Comparison of ENCODE assay signal across 9 mouse cellular contexts in genomic region chr2:93071656-93072055, GRCm38 (mm10). TPM values are rescaled to one million over a fixed set of nuclear protein-coding genes. Genes with fewer than 3 reads are reported as not detected.
A peak's percentile ranks its signal among the peaks of the same experiment; 100 is the strongest.
DNase-seq lines count a peak whose midpoint lies in the region; ATAC-seq and TF ChIP-seq lines count a peak whose summit lies in the region.
"Had no signal": no experiment of that assay in that cellular context is flagged by ENCODE, and none has a peak within 500 bp of the region (broad histone marks: within the 10 kb centered on the region; RNA-seq: fewer than 3 reads in every experiment).

No protein-coding gene starts in this region.

- 0 out of 2 replicates have a peak, but pooled peaks have one; percentile 36 for ATAC-seq in frontal cortex, adult (ENCODE audit: low TSS enrichment)
- peak; percentile 42; the same call in 1 of the 2 replicates for ATAC-seq in midbrain, embryonic 16.5 days

- in situ Hi-C loops in ES-E14 (cut with MboI; ENCODE audit: low sequenced_read_pairs in 2 of 2, unreplicated experiment in 2 of 2) = loop anchor here in 1 of 2 experiments (25.0 kb wide), 1 partner anchor 159 kb away; the partner anchor contains the start of gene Syt13

- intact Hi-C loops in heart, postnatal 36 days (cut with DNase I) = loop anchor here (2.0 to 5.0 kb wide), 3 partner anchors 117 to 401 kb away; partner anchors contain the start of gene Tspan18
- intact Hi-C loops in left cerebral cortex, postnatal 25 days (cut with DNase I) = loop anchor here (5.0 kb wide), 1 partner anchor 346 kb away; no protein-coding TSS in a partner anchor

- no peak for DNase-seq in frontal cortex, postnatal 14 days (ENCODE audit: low spot score in 2 of 2)
- DNase-seq in ES-E14 (ENCODE audit: low read depth, low spot score) = peak; percentile 46
- DNase-seq in cerebellum, postnatal 25 days = peak; percentile 53 to 61
- peak; percentile 77 to 82 for DNase-seq in heart, postnatal 36 days
- DNase-seq in left cerebral cortex, postnatal 25 days (ENCODE audit: low spot score in 2 of 2) = peak; percentile 56 to 62
- DNase-seq in thymus, postnatal 36 days = peak; percentile 69 to 71

- no peak overlapping the region for H3K27ac ChIP-seq in ES-E14 (ENCODE audit: insufficient read depth, low read depth, low read length, poor library complexity, severe bottlenecking)
- no peak overlapping the region for H3K27ac ChIP-seq in midbrain, embryonic 16.5 days (ENCODE audit: low read length)
- H3K27ac ChIP-seq: limb, embryonic 13.5 days had no signal

- H3K4me3 ChIP-seq in ES-E14 (ENCODE audit: insufficient read depth in 1 of 2, low read depth in 1 of 2, low read length in 2 of 2, poor library complexity in 1 of 2, severe bottlenecking in 1 of 2) = no peak overlapping the region
- no peak overlapping the region for H3K4me3 ChIP-seq in midbrain, embryonic 16.5 days (ENCODE audit: low read depth, low read length)
- H3K4me3 ChIP-seq: limb, embryonic 13.5 days had no signal

- no peaks in the 10 kb centered on the region for H3K27me3 ChIP-seq in midbrain, embryonic 16.5 days (ENCODE audit: control insufficient read depth, insufficient read depth, low read depth, low read length)

- no peak overlapping the region for H3K9ac ChIP-seq in ES-E14 (ENCODE audit: insufficient read depth, low read depth, low read length, poor library complexity, severe bottlenecking)
- no peak overlapping the region for H3K9ac ChIP-seq in midbrain, embryonic 16.5 days (ENCODE audit: low read depth, low read length)
- H3K9ac ChIP-seq: limb, embryonic 13.5 days had no signal

- WGBS in midbrain, embryonic 16.5 days = 2% methylated on average over 12 of the region's 12 CpGs

- no peak overlapping the region for H3K4me2 ChIP-seq in midbrain, embryonic 16.5 days (ENCODE audit: low read length)
- H3K4me2 ChIP-seq: limb, embryonic 13.5 days had no signal

- no peaks in the 10 kb centered on the region for H3K36me3 ChIP-seq in ES-E14 (ENCODE audit: control insufficient read depth, insufficient read depth, low read length, poor library complexity, severe bottlenecking)
- H3K36me3 ChIP-seq in midbrain, embryonic 16.5 days (ENCODE audit: control insufficient read depth, insufficient read depth, low read length) = no peaks in the 10 kb centered on the region
- H3K36me3 ChIP-seq: limb, embryonic 13.5 days had no signal

- H3K9me3 ChIP-seq in ES-E14 (ENCODE audit: control insufficient read depth, insufficient read depth, low read depth, low read length) = no peaks in the 10 kb centered on the region
- no peaks in the 10 kb centered on the region for H3K9me3 ChIP-seq in midbrain, embryonic 16.5 days (replicated peaks; ENCODE audit: control insufficient read depth, low read length, poor library complexity, severe bottlenecking)
- H3K9me3 ChIP-seq: limb, embryonic 13.5 days had no signal

- H3K4me1 ChIP-seq in ES-E14 (ENCODE audit: control insufficient read depth in 2 of 2, insufficient read depth in 2 of 2, low read length in 2 of 2, poor library complexity in 1 of 2) = no peaks in the 10 kb centered on the region
- H3K4me1 ChIP-seq in midbrain, embryonic 16.5 days (ENCODE audit: control insufficient read depth, insufficient read depth, low read length) = no peaks in the 10 kb centered on the region

TF ChIP-seq in ES-E14, 5 proteins besides CTCF, POLR2A, EP300 and RAD21:
- no peak for TF ChIP-seq CHD2 (IDR thresholded peaks at IDR 0.05; ENCODE audit: low read depth, low read length)

RNA-seq across cellular contexts. Expression of gene Prdm11, which starts 25.7 kb away (rescaled TPM):
- total RNA-seq in ES-E14 (2012; rRNA removed) = 3.7 and 4.5 TPM in 2 replicates
- total RNA-seq in heart, postnatal 36 days (2021) = 10 to 100 TPM in 1 of 2 experiments, 1 to 10 TPM in 1; 8.8 to 10.4 TPM
- 10 to 100 TPM; 21.7 to 25.8 TPM for total RNA-seq in left cerebral cortex, postnatal 25 days (2021)
- 2.1 and 2.6 TPM in 2 replicates for polyA plus RNA-seq in midbrain, embryonic 16.5 days (2015; fragmentation: Nextera tagmentation; extraction: Ambion mirVana)

Comparison
In these comparisons a context has a peak if more than half of its experiments do, and no peak if none do; other contexts are left out.
1. DNase-seq: peak in ES-E14 (single experiment), cerebellum, postnatal 25 days (2 of 2), heart, postnatal 36 days (2 of 2), left cerebral cortex, postnatal 25 days (2 of 2) and thymus, postnatal 36 days (2 of 2); none in frontal cortex, postnatal 14 days (0 of 2).